Mouse (Mus musculus) hindlimb bud, embryonic 11.5 days (tissue): ENCODE measurements around the gene Pla1a.

Experiments
- DNase-seq: peaks from one replicate; pipeline ENCODE4 v3.0.0-alpha.2; 2012; ENCODE audit warnings: low read depth, low spot score; ENCODE audit errors: extremely low spot score

Gene Pla1a

DNA sequence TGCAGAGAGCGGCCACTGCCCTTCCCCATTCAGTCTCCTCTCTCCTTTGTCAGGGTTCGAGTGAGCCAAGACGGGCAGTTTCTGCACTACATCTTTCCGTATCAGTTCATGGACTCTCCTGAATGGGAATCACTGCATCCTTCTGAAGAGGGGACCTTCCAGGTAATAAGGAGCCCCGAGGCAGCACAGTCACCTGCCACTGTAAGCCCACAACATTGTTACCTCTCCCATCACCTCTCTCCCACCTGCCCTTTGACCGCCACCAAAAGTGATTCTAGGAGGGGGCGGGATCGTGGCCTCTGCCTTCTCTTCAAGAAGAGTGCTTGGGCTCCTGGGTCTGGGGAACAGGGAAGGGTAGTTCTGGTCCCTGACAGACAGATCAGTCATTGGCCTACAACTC is 63.5 kb downstream of the Pla1a start:
- no peak for DNase-seq

DNA sequence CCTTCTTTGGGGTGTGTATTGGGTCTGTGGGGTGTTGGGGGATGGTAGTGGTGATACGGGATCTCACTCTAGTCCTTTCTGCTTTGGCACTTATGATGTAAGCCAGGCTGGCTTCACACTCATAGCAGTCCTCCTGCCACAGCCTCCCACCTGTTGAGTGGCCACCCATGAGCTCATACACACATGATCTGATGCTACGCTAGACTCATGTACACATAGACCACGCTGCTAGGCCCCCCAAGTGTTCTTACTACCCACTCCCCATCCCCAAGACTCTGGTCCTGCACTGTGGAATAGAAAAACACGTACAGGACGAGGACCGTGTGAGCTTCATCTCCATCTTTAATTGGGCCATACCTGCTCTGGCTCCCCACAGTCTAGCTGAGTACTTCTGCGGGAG is 63.9 kb downstream of the Pla1a start:
- no peak for DNase-seq

DNA sequence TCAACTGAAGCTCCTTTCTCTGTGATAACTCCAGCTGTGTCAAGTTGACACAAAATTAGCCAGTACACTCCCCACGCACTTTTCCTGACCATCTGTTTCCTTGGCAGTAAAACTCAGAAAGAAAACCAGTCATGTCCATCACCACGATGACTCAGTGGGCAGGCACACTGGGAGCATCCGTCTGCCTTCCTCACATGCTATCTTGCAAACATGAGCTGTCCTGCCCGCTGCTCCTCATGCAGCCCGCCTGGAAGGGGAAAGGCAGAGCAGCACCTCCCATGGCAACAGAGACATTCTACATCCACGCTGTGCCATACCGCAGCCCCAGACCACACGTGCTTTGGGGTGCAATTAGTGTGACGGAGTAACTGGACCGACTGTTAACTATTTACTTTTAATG is 64.6 kb downstream of the Pla1a start:
- DNase-seq, result no peak

DNA sequence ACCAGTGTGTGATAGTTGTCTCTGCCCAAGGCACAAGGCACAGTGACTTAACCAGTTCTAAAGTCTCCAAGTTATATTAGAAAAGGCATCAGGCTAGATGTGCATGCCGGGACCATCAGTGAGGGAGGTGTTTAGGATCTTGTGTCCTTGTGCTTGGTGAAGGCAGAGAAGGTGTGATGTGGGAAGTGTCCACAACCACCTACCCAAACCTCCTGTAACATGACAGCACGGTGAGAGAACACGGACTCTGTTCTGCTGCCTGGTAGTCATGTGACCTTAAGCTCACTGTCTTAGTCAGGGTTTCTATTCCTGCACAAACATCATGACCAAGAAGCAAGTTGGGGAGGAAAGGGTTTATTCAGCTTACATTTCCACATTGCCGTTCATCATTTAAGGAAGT is 66.7 kb downstream of the Pla1a start:
- no peak for DNase-seq

DNA sequence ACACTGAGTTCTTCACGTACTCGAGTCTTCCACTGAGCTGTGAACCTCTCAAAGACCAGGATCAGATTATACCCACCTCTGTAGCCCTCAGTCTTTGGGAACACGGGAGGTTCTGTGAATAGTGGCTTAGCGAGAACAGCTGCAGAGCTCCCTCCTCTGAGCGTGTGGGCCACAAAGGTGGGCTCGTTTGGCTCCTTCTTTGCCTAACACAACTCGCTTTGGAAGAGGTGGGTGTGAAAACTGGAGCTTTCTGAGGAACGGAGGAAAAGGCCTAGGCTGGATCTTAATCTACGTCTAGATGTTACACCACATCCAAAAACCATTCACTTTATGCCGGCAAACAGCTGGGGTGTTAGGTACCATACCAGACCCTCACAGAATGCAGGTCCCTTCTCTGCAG is 67.6 kb downstream of the Pla1a start:
- no peak for DNase-seq

DNA sequence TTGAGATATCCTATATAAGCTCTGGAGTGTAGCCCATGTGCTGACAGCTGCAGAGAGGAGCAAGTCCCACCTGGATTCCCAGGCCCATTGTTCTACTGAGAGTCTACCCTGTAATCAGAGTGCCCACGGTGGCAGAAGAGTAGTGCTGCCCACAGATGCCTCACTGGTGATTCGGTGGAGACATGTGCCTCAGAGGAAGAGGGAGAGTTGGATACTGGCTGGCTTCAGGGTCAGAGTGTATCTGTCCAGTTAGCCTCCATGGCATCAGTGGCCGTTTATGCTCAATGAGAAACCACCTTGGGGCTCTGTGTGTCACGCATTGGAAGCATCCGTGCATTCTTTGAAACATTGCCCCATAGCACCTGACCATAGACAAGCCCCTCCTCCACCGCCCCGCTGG is 69.3 kb downstream of the Pla1a start:
- DNase-seq, result no peak

DNA sequence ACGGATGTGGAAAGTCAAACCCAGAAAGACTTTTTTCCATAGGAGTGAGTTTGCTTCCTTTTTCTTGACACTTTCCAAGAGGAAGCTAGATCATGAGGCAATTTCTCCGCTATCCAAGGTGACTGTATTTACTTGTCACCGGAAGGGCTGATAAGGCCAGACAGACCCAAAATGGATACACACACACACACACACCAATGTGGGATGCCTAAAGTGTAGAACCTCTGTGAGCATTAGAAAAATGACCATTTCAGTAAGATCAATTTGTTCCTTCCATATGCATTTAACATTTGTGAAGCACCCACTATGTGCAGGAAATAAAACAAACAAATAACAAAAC is 69.7 kb downstream of the Pla1a start:
- DNase-seq, result no peak

DNA sequence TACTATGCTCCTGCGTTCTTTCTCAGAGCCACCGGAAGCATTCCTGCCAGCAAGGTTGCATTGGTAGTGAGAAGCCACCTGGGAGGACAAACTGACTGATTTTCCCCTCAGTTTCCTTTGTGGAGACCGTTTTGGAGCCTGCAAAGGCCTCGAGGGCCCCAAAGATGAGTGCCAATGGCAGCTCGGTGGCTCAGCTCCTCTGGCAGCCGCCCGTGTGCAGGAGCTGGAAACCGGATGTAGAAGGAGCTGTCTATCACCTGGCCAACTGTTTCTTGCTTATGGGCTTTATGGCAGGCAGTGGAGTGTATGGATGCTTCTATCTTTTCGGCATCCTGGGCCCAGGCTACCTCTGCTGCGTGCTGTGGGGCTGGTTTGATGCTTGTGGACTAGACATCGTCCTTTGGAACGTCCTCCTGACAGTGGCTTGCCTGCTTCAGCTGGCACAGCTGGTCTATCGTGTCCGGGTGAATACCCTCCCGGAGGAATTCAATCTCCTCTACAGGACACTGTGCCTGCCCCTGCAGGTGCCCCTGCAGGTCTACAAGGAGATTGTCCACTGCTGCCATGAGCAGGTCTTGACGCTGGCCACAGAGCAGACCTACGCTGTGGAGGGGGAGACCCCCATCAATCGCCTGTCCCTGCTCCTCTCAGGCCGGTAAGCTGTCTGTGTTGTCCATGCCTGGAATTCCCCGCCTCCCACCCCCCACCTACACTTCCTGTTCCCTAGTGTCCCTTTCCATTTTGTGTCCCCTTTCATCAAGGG is 70.3 kb downstream of the Pla1a start:
- no peak for DNase-seq

DNA sequence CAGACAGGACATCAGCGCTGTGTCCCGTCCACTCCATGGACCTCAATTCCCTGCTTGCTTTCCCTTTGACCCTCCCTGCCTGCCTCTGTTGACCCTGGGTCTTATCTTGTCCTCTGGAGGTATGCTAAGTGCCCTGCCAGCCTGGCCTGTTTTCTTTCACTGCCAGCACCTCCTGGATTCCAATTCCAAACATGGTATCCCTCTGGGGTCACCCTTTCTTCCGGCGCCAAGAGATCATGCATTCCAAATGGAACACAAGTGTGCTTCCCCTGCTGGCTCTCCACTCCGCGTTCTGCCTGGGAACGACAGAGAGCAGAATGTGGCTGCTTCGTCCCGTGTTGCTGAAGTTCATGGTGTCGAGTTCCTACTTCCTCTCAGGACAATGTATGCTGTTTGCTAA is 71.0 kb downstream of the Pla1a start, which contains the start of gene Popdc2:
TSS of gene Popdc2 (plus strand) at position 277 of the 400 bp plus-strand sequence.
- no peak for DNase-seq

DNA sequence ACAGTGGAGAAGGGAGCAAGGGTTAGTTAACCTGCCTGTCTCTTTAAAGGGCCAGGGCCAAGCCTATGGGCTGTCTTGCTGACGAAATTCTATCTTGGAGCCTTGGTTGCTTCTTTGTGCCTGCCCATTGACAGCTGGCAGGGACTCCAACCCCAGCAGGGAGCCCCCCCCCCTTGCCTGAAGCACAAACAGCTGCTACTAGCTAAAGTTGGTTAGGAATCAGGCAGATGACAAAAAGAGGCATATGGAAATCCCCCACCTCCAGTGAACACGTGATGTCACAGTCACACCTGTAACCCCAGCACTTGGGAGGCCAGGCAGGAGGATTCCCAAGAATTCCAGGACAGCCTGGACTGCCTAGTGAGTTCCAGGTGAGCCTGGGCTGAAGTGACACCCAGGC is 72.6 kb downstream of the Pla1a start:
- DNase-seq, result no peak

DNA sequence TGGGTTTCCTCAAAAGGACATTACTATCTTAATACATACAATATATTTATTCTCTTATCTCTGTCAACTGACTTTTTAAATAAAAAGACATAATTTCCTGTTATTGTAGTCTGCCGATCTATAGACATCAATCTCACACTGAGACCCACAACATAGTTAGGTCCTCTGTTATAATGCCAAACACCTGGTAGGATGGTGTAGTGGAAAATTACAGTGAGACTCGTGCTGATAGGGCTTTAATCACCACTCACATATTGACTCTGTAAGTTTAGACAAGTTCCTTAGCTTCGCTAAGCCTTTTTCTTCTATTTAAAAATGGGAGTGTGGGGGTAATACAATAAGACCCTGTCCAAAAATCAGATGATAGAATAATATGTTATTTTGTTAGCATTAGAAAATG is 73.1 kb downstream of the Pla1a start:
- no peak for DNase-seq

DNA sequence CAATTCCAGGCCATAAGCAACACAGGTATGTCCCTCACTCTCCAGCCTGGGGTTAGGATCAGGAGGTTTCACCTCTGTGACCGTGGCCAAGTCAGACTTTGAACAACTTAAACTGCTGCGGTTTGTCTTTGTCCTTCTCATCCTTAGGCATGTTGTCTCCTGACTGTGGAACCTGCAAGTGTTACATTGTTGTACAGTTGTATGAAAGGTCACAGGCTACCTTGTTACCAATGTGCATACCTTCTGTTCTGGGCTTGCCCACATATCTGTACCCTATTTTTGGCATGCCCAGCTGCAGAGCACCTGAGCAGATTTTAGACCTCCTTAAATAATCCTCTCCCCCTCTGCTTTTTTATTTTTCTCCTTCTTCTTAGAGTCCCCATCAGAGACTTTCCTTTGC is 73.7 kb downstream of the Pla1a start:
- DNase-seq, result no peak

DNA sequence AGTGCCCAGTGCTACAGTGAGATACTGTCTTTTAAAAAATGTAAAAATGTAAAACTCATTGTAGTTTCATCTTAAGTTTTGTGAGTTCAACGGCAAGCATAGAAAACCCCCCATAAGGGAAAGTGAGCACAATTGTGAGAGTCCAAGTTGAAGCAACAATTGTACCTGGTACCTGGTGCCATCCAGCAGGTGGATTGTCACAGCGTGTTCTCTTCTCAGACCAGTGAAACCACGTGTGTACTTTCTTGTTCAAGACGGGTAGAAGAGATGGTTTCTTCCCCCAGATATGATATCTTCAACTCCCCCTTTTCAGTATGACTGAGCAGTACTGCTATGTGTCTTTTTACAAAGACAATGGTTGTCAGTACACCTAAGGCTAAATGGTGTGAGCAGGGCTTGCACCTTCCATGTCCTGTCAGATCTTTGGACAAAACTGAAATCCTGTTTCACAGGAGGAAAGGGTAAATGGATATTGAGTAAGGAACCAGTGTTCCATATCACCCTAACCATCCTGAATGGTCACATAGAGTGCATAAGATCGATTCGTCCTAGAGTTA is 74.6 kb downstream of the Pla1a start:
- DNase-seq, result no peak

DNA sequence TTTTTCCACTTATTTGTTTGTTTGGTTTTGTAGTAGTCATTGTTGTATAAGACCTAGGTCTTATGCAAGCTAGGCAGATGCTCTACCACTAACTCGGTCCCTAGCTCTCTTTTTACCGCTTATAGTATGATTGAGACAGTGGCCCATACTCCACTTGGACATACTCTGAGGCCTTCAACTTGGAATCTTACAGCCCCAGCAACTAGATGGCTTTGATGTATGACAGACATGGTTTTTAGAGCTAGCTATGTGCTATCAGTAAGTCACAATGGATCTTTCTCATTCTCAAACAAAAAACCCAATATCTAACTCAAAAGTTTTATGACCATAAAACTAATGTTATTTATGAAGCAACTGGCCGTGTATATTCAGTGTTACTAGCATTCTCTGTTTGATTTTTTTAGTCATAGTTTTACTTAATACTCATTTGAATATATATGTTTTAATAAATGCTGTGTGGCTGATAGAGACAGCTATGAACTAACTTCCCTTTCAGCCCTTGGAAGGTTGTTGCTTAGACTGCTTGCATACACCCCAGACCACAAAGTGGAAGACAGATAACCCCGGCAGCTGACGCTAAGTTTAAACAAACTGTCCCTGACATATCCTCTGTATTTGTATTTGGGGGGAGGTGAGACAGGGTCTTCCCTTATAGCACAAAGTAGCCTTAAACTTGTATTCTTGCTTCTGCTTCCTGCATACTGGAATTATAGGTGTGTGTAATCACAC is 78.6 kb downstream of the Pla1a start:
- no peak for DNase-seq

DNA sequence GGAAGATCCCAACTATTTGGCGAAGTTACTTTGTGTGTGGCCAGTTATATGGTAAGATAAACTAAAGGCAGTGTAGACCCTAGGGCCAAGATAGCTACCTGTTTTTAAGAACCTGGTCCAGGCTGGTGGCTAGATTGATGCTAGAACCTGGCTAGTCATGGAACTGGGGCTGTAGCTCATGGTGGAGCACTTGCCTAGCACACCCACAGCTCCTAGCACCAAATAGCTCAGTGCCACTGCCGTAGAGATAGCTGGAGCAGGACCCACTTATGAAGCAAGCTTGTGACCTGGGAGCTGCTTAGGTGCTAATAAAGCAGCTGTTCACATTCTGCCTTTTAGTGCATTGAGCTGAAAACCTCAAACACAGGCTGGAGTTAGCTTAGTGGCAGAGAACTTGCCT is 79.3 kb downstream of the Pla1a start:
- DNase-seq, result no peak

DNA sequence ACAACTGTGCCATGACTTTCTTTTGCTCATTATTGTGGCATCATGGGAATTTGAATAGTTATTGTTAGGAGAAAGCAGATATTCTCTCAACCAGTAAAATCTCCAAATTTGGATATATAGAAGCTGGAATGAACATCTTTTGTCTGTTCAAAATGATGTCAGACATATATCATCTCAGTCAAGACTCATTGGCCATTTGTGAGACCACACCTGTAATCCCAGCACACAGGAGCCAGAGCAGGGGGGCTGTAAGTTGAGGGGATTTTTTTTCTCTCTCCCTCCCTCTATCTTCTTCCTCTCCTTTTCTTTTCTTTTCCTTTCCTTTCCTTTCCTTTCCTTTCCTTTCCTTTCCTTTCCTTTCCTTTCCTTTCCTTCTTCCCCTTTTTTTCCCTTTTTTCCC is 80.1 kb downstream of the Pla1a start:
- no peak for DNase-seq

DNA sequence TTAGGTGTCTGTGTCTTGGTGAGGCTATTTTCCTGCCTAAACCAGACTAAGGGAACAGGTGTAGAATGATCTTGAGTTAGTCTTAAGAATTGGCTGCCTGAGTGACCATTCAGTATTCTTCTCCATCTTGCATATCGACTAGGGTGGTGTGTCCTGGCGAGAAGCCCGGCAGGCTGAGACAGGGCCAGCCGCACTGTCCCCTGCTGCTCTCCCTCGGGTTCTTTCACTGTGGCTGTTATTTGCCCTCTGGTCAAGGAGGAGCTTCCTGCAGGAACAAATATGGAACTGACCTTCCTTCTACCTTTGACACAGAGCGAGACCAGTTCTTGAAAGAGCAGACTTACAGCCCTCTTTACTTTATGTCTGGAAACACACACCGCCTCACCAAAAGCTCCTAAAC is 80.9 kb downstream of the Pla1a start:
- DNase-seq, result no peak

DNA sequence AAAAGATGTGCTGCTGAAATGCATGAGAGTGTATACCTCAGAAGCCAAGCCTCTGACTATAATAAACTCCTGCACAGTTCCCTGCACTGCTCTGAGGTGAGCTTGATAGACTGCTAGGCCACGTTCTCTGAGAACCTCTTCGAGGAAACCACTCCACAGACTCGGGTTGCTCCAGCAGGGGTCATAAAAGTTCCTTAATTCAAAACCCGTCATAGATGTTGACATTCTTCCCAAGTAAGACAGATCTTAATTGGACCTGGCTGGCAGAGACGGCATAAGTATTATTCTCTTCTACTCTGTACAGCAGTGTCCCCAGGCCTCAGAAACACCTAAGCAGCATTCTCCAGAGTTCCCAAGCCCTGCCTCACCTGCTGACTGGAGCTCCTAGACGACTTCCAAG is 82.0 kb downstream of the Pla1a start:
- no peak for DNase-seq

DNA sequence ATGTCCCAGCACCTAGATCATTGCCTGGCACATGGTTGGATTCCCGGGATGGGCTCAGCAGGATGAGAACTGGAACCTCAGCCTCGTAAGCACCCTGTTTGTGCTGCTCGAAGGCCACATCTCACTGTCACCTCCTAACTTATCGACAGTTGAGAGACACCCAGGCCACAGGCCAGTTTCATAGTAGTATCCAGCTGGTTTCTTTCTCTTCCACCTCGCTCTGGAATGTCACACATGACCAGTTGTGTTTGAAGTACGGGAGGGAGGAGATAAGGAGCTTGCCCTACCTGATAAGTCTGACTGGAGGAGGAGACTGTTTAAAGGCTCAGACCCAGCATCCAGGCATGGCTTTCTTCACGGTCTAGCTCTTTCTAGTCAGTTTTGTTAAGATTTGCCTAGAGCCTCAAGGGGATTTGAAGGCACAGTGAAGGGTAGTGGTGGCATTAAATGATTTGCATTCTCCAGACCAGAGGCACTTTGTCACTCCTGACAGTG is 82.5 kb downstream of the Pla1a start:
- DNase-seq, result no peak

DNA sequence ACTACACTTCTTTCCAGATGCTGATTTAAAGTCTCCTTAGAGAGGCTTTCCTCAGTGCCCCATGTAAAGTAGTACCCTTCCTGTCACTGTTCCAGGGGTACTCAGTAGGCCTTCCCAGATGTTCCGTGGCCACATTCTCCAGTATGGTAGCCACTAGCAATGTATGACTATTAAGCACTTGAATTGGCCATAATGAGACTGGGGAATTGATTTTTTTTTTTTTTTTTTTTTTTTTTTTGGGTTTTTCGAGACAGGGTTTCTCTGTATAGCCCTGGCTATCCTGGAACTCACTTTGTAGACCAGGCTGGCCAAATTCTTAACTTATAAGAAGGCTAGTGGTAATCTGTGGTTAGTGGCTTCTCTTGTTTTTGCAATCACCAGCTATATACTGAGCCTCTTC is 83.1 kb downstream of the Pla1a start:
- DNase-seq, result no peak

DNA sequence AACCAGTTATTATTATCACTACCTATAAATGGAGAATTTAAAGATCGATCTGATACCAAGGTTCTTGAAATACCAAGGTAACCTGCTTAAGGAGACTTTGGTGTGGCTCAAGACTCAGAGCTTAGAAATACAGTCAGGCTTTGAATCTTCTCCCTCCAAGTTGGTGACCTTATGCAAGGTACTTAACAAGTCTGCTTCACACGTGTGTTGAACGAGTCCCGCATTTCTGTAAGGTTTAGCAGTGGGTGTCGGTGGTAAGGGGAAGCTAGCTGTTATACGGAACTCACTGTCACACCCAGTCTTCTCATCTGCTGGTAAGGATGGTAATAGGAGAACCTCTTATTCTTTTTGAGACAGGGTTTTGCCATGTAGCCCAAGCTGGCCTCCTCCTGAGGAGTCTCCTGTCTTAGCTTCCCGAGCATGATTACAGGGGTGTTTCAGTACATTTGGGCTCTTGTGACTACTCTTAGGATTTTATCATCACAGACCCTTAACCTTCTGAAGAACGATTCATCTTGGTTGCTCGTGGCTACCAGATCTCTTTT is 84.7 kb downstream of the Pla1a start:
- no peak for DNase-seq

DNA sequence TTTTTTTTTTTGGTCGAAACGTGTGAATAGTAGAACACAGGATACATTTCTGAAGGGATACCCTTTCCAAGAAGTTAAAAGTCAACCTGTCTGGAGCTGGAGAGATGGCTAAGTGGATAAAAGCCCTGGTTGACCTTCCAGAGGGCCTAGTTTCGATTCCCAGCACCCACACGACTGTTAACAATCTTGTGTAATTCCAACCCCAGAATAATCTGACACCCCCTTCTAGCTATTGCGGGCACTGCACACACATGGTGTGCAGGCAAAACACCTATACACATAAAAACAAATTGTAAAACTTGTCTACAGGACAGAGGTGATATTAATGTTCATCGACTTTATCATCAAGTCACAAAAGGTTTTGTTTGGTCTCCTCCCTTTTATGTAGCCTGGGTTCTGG is 85.4 kb downstream of the Pla1a start:
- no peak for DNase-seq
